Mouse (Mus musculus) hindbrain, embryonic 10.5 days (tissue): ENCODE results near the gene Dock1. TPM values are rescaled to one million over a fixed set of nuclear protein-coding genes. Genes with fewer than 3 reads are reported as not detected.

Source experiments
- DNase-seq: peaks from one replicate; pipeline ENCODE4 v3.0.0-alpha.2; 2017; ENCODE audit warnings: low spot score
- H3K27ac ChIP-seq: fragments of 300-500 bp; sonication (generic); 2 replicates; pipeline ENCODE4 v1.5.1; 2016; ENCODE audit warnings: mild to moderate bottlenecking, moderate library complexity
- H3K27me3 ChIP-seq: fragments of 300-500 bp; sonication (generic); 2 replicates; pipeline ENCODE4 v1.6.1; 2016; ENCODE audit warnings: mild to moderate bottlenecking; ENCODE audit not compliant: poor library complexity, insufficient read depth, severe bottlenecking
- H3K36me3 ChIP-seq: fragments of 300-500 bp; sonication (generic); 2 replicates; pipeline ENCODE4 v1.6.1; 2016; ENCODE audit warnings: mild to moderate bottlenecking, moderate library complexity
- H3K4me1 ChIP-seq: fragments of 300-500 bp; sonication (generic); replicated peaks from 2 replicates; pipeline ENCODE4 v1.6.1; 2016; ENCODE audit warnings: mild to moderate bottlenecking
- H3K4me3 ChIP-seq: fragments of 300-500 bp; sonication (generic); 2 replicates; pipeline ENCODE4 v1.5.1; 2016; ENCODE audit warnings: mild to moderate bottlenecking, moderate library complexity
- H3K9me3 ChIP-seq: fragments of 300-500 bp; sonication (generic); 2 replicates; pipeline ENCODE4 v1.6.1; 2016; ENCODE audit warnings: mild to moderate bottlenecking, moderate library complexity
- WGBS: fragments of 180-500 bp; shearing (Covaris S2); methylation state at CpG from one replicate; pipeline ENCODE4 v1.1.7; 2016; 5-methylcytosine and 5-hydroxymethylcytosine counted together
- polyA plus RNA-seq: library from polyadenylated mRNA; unstranded; fragments of >200 nt; fragmentation: Nextera tagmentation; extraction: Ambion mirVana; gene quantifications from 2 replicates; pipeline ENCODE4 v1.2.1, GENCODE M21; 2016

Dock1 gene
- polyA plus RNA-seq, 1 experiment from 2014 or later: 21.9 TPM

DNA sequence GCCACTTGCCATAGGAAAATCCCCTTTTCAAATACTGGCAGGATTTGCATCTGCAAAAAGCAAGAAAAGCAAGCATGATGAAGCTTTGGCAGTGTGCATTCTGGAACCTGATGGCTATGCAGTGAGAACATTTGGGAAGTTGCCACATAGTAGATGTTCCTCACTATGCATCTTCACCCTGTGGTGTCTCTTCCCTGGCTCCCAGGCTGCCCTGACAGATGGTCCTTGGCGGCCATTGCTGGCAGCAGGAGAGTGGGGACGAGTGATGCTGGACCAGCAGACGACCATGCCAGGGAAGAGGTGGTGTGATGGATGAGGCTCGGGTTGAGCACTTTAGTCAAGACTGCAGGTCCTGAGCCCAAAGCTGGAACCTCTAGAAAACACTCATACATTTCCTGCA is 462.0 kb downstream of the Dock1 start:
- H3K27ac ChIP-seq: no peak overlapping the region
- H3K27me3 ChIP-seq: peaks cover 45% of the 10 kb centered on the region
- DNase-seq: no peak
- H3K4me3 ChIP-seq: no peak overlapping the region
- no peaks in the 10 kb centered on the region for H3K9me3 ChIP-seq
- no peaks in the 10 kb centered on the region for H3K36me3 ChIP-seq
- WGBS: 95% methylated on average over 4 of the region's 4 CpGs
- peaks cover 10% of the 10 kb centered on the region for H3K4me1 ChIP-seq

DNA sequence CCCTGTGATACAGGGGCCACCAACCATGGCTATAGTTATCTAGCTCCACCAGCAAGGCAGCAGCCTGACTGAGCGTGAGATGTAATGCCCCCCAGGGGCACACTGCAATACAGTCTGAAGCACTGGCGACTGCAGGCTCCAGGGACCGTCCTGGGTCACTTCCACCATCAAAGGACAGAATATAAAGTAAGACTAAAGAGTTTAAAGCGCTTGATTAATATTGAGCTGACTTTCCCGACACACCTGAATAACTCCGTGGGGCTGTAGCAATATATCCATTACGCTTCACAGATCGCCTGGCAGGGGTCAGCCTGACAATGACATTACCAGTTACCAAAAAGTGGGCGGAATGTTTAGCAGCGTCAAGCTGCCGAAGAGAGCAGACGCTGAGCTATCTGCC is 464.2 kb downstream of the Dock1 start:
- H3K27ac ChIP-seq: no peak overlapping the region
- DNase-seq: no peak

GRCm38 (mm10) chr7:135139153-135139612 is 468.7 kb downstream of the Dock1 start:
- H3K36me3 ChIP-seq: peaks cover 6% of the 10 kb centered on the region; the same call in 1 of the 2 replicates
- no peaks in the 10 kb centered on the region for H3K9me3 ChIP-seq
- no peak overlapping the region for H3K4me3 ChIP-seq
- WGBS: 20% methylated on average over 5 of the region's 5 CpGs
- H3K27me3 ChIP-seq: peaks cover 72% of the 10 kb centered on the region
- H3K4me1 ChIP-seq: peaks cover 27% of the 10 kb centered on the region
- H3K27ac ChIP-seq: no peak overlapping the region
- peak; percentile 47 for DNase-seq

More for the DNA sequence above, 464.2 kb downstream of the Dock1 start:
- H3K27me3 ChIP-seq: peaks cover 57% of the 10 kb centered on the region
- no peaks in the 10 kb centered on the region for H3K36me3 ChIP-seq
- H3K4me1 ChIP-seq: peaks cover 22% of the 10 kb centered on the region
- 57% methylated on average over 12 of the region's 12 CpGs for WGBS
- no peak overlapping the region for H3K4me3 ChIP-seq
- H3K9me3 ChIP-seq: no peaks in the 10 kb centered on the region

DNA sequence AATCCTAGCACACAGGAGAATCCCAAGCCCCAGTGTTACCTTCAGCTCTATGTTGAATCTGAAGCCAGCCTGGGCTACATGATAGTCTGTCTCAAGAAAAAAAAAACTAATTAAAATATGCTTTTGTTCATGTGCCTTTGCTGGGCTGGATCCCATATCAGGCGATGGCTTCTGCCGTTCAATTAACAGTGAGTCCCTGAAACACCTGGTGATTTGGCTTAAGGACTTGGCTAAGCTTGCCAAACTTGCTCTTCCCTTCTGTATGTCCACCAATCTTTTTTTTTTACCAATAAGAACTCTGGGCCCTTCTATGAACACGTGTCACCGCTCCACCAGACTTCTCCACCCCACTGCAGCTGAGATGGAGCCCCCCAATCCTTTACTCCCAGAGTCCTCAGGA is 474.3 kb downstream of the Dock1 start:
- Histone ChIP-seq H3K9me3 (0 out of 2 replicates have a peak, but pooled peaks cover 2% of the 10 kb centered on the region), H3K4me1 (0 out of 2 replicates have a peak, but pooled peaks cover 4% of the 10 kb centered on the region), H3K36me3 (peaks cover 34% of the 10 kb centered on the region), H3K27me3 (peaks cover 48% of the 10 kb centered on the region), H3K27ac (no peak overlapping the region), H3K4me3 (no peak overlapping the region)
- 97% methylated on average over 4 of the region's 4 CpGs for WGBS
- DNase-seq: no peak

- Histone ChIP-seq H3K27me3 (no peaks in the 10 kb centered on the region), H3K27ac (no peak overlapping the region), H3K4me1 (no peaks in the 10 kb centered on the region), H3K4me3 (no peak overlapping the region), H3K36me3 (peaks cover 20% of the 10 kb centered on the region), H3K9me3 (0 out of 2 replicates have a peak, but pooled peaks cover 2% of the 10 kb centered on the region)
- 94% methylated on average over 2 of the region's 2 CpGs for WGBS
- DNase-seq: no peak
These were observed 480.5 kb downstream of the Dock1 start for GRCm38 (mm10) chr7:135150926-135151325.

DNA sequence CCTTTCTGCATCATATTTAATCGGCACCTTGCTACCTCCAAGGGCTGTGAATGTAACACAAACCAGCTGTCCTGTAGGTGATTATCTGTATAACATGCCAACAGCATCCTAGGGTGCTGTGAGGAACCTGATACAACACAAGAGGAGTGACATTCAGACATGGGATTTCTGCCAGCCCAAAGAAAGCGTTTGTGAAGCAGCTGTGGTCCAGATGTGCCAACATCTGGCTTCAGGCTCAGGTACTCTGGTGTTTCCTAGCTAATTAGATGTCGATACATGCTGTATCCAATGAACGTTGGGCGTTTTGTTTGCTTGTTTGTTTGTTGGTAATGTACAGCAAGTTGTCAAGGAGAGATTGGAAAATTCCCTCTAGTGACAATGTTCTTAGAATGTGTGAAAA is 487.1 kb downstream of the Dock1 start:
- Histone ChIP-seq H3K36me3 (peaks cover 4% of the 10 kb centered on the region; the same call in 1 of the 2 replicates), H3K9me3 (no peaks in the 10 kb centered on the region), H3K4me1 (no peaks in the 10 kb centered on the region), H3K27ac (no peak overlapping the region), H3K4me3 (no peak overlapping the region), H3K27me3 (no peaks in the 10 kb centered on the region)
- no peak for DNase-seq
- 81% methylated on average over 5 of the region's 5 CpGs for WGBS

- WGBS: 91% methylated on average over 10 of the region's 10 CpGs
These were observed 487.9 kb downstream of the Dock1 start for GRCm38 (mm10) chr7:135158381-135158780.

DNA sequence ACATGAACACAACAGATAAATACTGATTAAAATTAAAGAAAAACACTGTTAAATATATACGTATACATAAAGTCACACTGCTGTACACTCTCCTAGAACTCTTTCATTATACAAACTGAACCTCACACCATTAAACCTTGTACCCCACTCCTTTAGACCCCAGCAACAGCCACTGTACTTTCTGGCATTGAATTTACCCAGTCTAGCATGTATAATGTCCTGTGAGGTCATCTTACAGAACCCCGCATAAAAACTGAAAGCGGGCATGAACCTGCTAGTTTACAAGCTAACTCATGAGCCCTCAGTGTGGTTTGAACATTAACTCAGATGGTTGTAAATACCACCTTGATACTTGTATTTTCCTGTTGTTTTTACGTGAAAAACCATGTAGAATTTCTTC is 489.2 kb downstream of the Dock1 start:
- Histone ChIP-seq H3K27ac (no peak overlapping the region), H3K36me3 (0 out of 2 replicates have a peak, but pooled peaks cover 4% of the 10 kb centered on the region), H3K27me3 (no peaks in the 10 kb centered on the region), H3K9me3 (no peaks in the 10 kb centered on the region), H3K4me3 (no peak overlapping the region), H3K4me1 (0 out of 2 replicates have a peak, but pooled peaks cover 4% of the 10 kb centered on the region)
- 90% methylated on average over 4 of the region's 4 CpGs for WGBS
- no peak for DNase-seq

More at GRCm38 (mm10) chr7:135158381-135158780, 487.9 kb downstream of the Dock1 start:
- Histone ChIP-seq H3K27ac (no peak overlapping the region), H3K9me3 (no peaks in the 10 kb centered on the region), H3K4me1 (no peaks in the 10 kb centered on the region), H3K4me3 (no peak overlapping the region), H3K36me3 (0 out of 2 replicates have a peak, but pooled peaks cover 4% of the 10 kb centered on the region), H3K27me3 (no peaks in the 10 kb centered on the region)
- DNase-seq: no peak

- Histone ChIP-seq H3K9me3 (no peaks in the 10 kb centered on the region), H3K4me3 (no peak overlapping the region), H3K36me3 (peaks cover 21% of the 10 kb centered on the region), H3K27ac (no peak overlapping the region), H3K4me1 (peaks cover 13% of the 10 kb centered on the region), H3K27me3 (no peaks in the 10 kb centered on the region)
- 34% methylated on average over 3 of the region's 3 CpGs for WGBS
- DNase-seq: peak; percentile 53
These were observed 494.7 kb downstream of the Dock1 start for GRCm38 (mm10) chr7:135165155-135165554.

- peaks cover 21% of the 10 kb centered on the region for H3K36me3 ChIP-seq
- WGBS: 71% methylated on average over 4 of the region's 4 CpGs
- peaks cover 13% of the 10 kb centered on the region for H3K4me1 ChIP-seq
- DNase-seq: no peak
- no peak overlapping the region for H3K4me3 ChIP-seq
- no peaks in the 10 kb centered on the region for H3K9me3 ChIP-seq
- no peaks in the 10 kb centered on the region for H3K27me3 ChIP-seq
- H3K27ac ChIP-seq: no peak overlapping the region
These were observed 499.5 kb downstream of the Dock1 start for GRCm38 (mm10) chr7:135169936-135170335.

GRCm38 (mm10) chr7:135172219-135172618 is 501.8 kb downstream of the Dock1 start:
- Histone ChIP-seq H3K4me1 (peaks cover 13% of the 10 kb centered on the region), H3K36me3 (peaks cover 17% of the 10 kb centered on the region), H3K9me3 (no peaks in the 10 kb centered on the region), H3K4me3 (no peak overlapping the region), H3K27me3 (no peaks in the 10 kb centered on the region), H3K27ac (no peak overlapping the region)
- DNase-seq: no peak
- 73% methylated on average over 9 of the region's 9 CpGs for WGBS

GRCm38 (mm10) chr7:135194190-135194589 is 523.7 kb downstream of the Dock1 start:
- no peaks in the 10 kb centered on the region for H3K9me3 ChIP-seq
- H3K4me3 ChIP-seq: no peak overlapping the region
- no peak overlapping the region for H3K27ac ChIP-seq
- no peak for DNase-seq
- WGBS: 92% methylated on average over 3 of the region's 3 CpGs
- H3K36me3 ChIP-seq: no peaks in the 10 kb centered on the region
- H3K27me3 ChIP-seq: no peaks in the 10 kb centered on the region
- no peaks in the 10 kb centered on the region for H3K4me1 ChIP-seq

- DNase-seq: no peak
- H3K36me3 ChIP-seq: no peaks in the 10 kb centered on the region
- no peak overlapping the region for H3K27ac ChIP-seq
- H3K9me3 ChIP-seq: no peaks in the 10 kb centered on the region
- WGBS: 99% methylated on average over 2 of the region's 2 CpGs
- H3K27me3 ChIP-seq: no peaks in the 10 kb centered on the region
- H3K4me3 ChIP-seq: no peak overlapping the region
- H3K4me1 ChIP-seq: no peaks in the 10 kb centered on the region
These were observed 525.2 kb downstream of the Dock1 start for GRCm38 (mm10) chr7:135195631-135196030.

- Histone ChIP-seq H3K36me3 (no peaks in the 10 kb centered on the region), H3K27me3 (no peaks in the 10 kb centered on the region), H3K4me3 (no peak overlapping the region), H3K4me1 (no peaks in the 10 kb centered on the region), H3K27ac (no peak overlapping the region), H3K9me3 (no peaks in the 10 kb centered on the region)
- WGBS: 88% methylated on average over 10 of the region's 10 CpGs
- no peak for DNase-seq
These were observed 526.4 kb downstream of the Dock1 start for GRCm38 (mm10) chr7:135196828-135197227.
